ENCODE assay signal across 8 mouse cellular contexts in the genomic region with DNA sequence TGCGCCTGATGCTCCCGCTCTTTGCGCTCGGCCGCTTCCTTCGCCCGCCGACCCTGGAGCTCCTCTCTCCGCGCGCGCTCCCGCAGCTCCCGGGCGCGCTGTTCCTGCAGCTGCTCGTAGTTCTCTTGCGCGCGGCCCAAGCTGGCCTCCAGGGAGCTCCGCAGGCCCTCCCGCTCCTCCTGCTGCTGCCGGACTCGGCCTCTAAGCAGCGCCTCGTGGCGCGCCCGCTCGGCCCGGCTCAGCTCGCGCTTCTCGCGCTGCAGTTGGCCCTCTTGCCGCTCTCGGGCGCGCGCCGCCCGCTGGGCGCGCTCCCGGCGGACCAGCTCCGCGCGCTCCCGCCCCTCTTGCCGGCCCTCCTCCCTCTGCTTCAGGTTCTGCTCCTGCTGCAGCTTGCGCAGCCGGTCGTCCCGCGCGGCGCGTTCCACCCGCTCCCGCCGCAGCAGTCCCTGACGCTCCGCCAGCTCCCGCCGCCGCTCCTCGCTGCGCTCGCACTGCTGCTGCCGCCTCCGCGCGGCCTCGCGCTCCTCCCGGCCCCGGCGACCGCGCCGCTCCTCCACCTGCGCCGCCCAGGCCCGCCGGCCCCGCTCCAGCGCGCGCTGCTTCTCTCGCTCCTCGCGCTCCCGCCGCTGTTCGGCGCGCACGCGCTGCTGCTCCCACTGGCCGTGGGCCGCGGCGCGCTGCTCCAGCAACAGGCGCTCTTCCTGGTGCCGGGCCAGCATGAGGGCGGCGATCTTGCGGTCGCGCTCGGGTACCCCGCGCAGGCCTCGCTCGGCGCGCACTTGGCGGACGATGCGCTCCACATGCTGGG. TPM values are rescaled to one million over a fixed set of nuclear protein-coding genes. Genes with fewer than 3 reads are reported as not detected.
DNase-seq lines count a peak whose midpoint lies in the region; ATAC-seq and TF ChIP-seq lines count a peak whose summit lies in the region.

No protein-coding gene starts in this region.

- peak overlapping the region; percentile 77 for H3K9ac ChIP-seq in ES-E14 (ENCODE audit: insufficient read depth, low read depth, low read length, poor library complexity, severe bottlenecking)
- no peak overlapping the region for H3K9ac ChIP-seq in forebrain, postnatal 0 days
- peak overlapping the region; percentile 92 for H3K9ac ChIP-seq in hindbrain, embryonic 14.5 days
- 0 out of 2 replicates have a peak overlapping the region, but pooled peaks have one; percentile 14 for H3K9ac ChIP-seq in liver, embryonic 11.5 days (ENCODE audit: low read depth, low read length)

- WGBS in forebrain, postnatal 0 days = 52% methylated on average over 111 of the region's 122 CpGs
- WGBS in hindbrain, embryonic 14.5 days = 26% methylated on average over 111 of the region's 122 CpGs
- under 1% methylated on average over 122 of the region's 122 CpGs for WGBS in liver, embryonic 11.5 days

- no peaks in the 10 kb centered on the region for H3K27me3 ChIP-seq in forebrain, postnatal 0 days (ENCODE audit: insufficient read depth, low read length)
- 0 out of 2 replicates have a peak, but pooled peaks cover 4% of the 10 kb centered on the region for H3K27me3 ChIP-seq in hindbrain, embryonic 14.5 days (ENCODE audit: control insufficient read depth, insufficient read depth, low read length)
- H3K27me3 ChIP-seq in liver, embryonic 11.5 days (replicated peaks; ENCODE audit: control insufficient read depth, insufficient read depth, low read length) = peaks cover 77% of the 10 kb centered on the region

- H3K27ac ChIP-seq in ES-E14 (ENCODE audit: insufficient read depth, low read depth, low read length, poor library complexity, severe bottlenecking) = no peak overlapping the region
- H3K27ac ChIP-seq in forebrain, postnatal 0 days (ENCODE audit: low read depth, low read length) = 0 out of 2 replicates have a peak overlapping the region, but pooled peaks have one; percentile 94
- H3K27ac ChIP-seq in hindbrain, embryonic 14.5 days = peak overlapping the region; percentile 68
- H3K27ac ChIP-seq in liver, embryonic 11.5 days (ENCODE audit: low read depth, low read length) = no peak overlapping the region

- no peaks in the 10 kb centered on the region for H3K36me3 ChIP-seq in ES-E14 (ENCODE audit: control insufficient read depth, insufficient read depth, low read length, poor library complexity, severe bottlenecking)
- H3K36me3 ChIP-seq in forebrain, postnatal 0 days (ENCODE audit: insufficient read depth) = peaks cover 52% of the 10 kb centered on the region
- H3K36me3 ChIP-seq in hindbrain, embryonic 14.5 days (replicated peaks; ENCODE audit: control insufficient read depth, insufficient read depth) = peaks cover 56% of the 10 kb centered on the region
- H3K36me3 ChIP-seq in liver, embryonic 11.5 days (ENCODE audit: control insufficient read depth, insufficient read depth, low read length) = no peaks in the 10 kb centered on the region

- H3K4me3 ChIP-seq in ES-E14 (ENCODE audit: insufficient read depth in 1 of 2, low read depth in 1 of 2, low read length in 2 of 2, poor library complexity in 1 of 2, severe bottlenecking in 1 of 2) = peak overlapping the region; percentile 71 to 83
- H3K4me3 ChIP-seq in forebrain, postnatal 0 days (ENCODE audit: low read depth, low read length) = peak overlapping the region; percentile 17
- peak overlapping the region; percentile 56 for H3K4me3 ChIP-seq in hindbrain, embryonic 14.5 days (replicated peaks; ENCODE audit: low read length)
- H3K4me3 ChIP-seq in liver, embryonic 11.5 days (ENCODE audit: low read depth, low read length) = peak overlapping the region; percentile 58

- in situ Hi-C loops in ES-E14 (cut with MboI; ENCODE audit: low sequenced_read_pairs in 2 of 2, unreplicated experiment in 2 of 2) = no loop called here

- TF ChIP-seq CTCF in forebrain, postnatal 0 days (IDR thresholded peaks at IDR 0.05; ENCODE audit: low read depth) = no peak

- H3K4me1 ChIP-seq in ES-E14 (ENCODE audit: control insufficient read depth in 2 of 2, insufficient read depth in 2 of 2, low read length in 2 of 2, poor library complexity in 1 of 2) = peaks cover 2% of the 10 kb centered on the region in 2 experiments; a peak in 2 of 4 replicates
- 0 out of 2 replicates have a peak, but pooled peaks cover 4% of the 10 kb centered on the region for H3K4me1 ChIP-seq in forebrain, postnatal 0 days (ENCODE audit: insufficient read depth)
- H3K4me1 ChIP-seq in hindbrain, embryonic 14.5 days (replicated peaks; ENCODE audit: control insufficient read depth, insufficient read depth, low read length) = peaks cover 27% of the 10 kb centered on the region
- peaks cover 20% of the 10 kb centered on the region for H3K4me1 ChIP-seq in liver, embryonic 11.5 days (replicated peaks; ENCODE audit: control insufficient read depth, insufficient read depth, low read length)

- no peaks in the 10 kb centered on the region for H3K9me3 ChIP-seq in ES-E14 (ENCODE audit: control insufficient read depth, insufficient read depth, low read depth, low read length)
- H3K9me3 ChIP-seq in forebrain, postnatal 0 days (ENCODE audit: low read length) = peaks cover 17% of the 10 kb centered on the region; the same call in 1 of the 2 replicates
- H3K9me3 ChIP-seq in hindbrain, embryonic 14.5 days (ENCODE audit: control insufficient read depth, low read length) = peaks cover 26% of the 10 kb centered on the region
- H3K9me3 ChIP-seq in liver, embryonic 11.5 days (ENCODE audit: control insufficient read depth, low read length) = no peaks in the 10 kb centered on the region

- peak overlapping the region; percentile 56 for H3K4me2 ChIP-seq in forebrain, postnatal 0 days (ENCODE audit: low read depth)
- peak overlapping the region; percentile 72 for H3K4me2 ChIP-seq in hindbrain, embryonic 14.5 days (replicated peaks)
- H3K4me2 ChIP-seq in liver, embryonic 11.5 days = peak overlapping the region; percentile 95

- DNase-seq in ES-E14 (ENCODE audit: low read depth, low spot score) = no peak
- DNase-seq in cerebellum, adult 11 months = peak; percentile 45
- DNase-seq in forebrain, postnatal 0 days = no peak
- peak; percentile 66 for DNase-seq in hindbrain, embryonic 14.5 days (ENCODE audit: low spot score)
- DNase-seq in liver, embryonic 11.5 days (ENCODE audit: low spot score) = peak; percentile 67
- DNase-seq in naive thymus-derived CD4-positive, alpha-beta T cell, adult 2 months (ENCODE audit: low read depth) = peak; percentile 30
- DNase-seq in thymus, postnatal 4 days = peak; percentile 79
- DNase-seq in frontal cortex, postnatal 36 days (ENCODE audit: low spot score in 2 of 2) = no peak

- no peak for ATAC-seq in forebrain, postnatal 0 days
- peak; percentile 10; the same call in 1 of the 2 replicates for ATAC-seq in hindbrain, embryonic 14.5 days (ENCODE audit: low FRiP score)
- ATAC-seq in liver, embryonic 11.5 days (replicated peaks; ENCODE audit: low FRiP score) = peak; percentile 40; the same call in 1 of the 2 replicates

TF ChIP-seq in ES-E14, 5 proteins besides CTCF, POLR2A, EP300 and RAD21:
- TF ChIP-seq HCFC1 (IDR thresholded peaks at IDR 0.05; ENCODE audit: borderline replicate concordance, insufficient read depth, low read length) = peak; percentile 27; the same call in 1 of the 2 replicates
- no peak for TF ChIP-seq CHD2 (IDR thresholded peaks at IDR 0.05; ENCODE audit: low read depth, low read length)

RNA-seq across cellular contexts. Expression of a gene that starts 2.5 kb away (rescaled TPM):
- total RNA-seq in ES-E14 (2012; rRNA removed) = 0.40 and 0.63 TPM in 2 replicates
- 19.1 and 23.5 TPM in 2 replicates for total RNA-seq in forebrain, postnatal 0 days (2014; rRNA removed)
- polyA plus RNA-seq in forebrain, postnatal 0 days (2015; fragmentation: Nextera tagmentation; extraction: Ambion mirVana) = 1.6 and 2.3 TPM in 2 replicates
- polyA plus RNA-seq in hindbrain, embryonic 14.5 days (2014; fragmentation: Nextera tagmentation; extraction: Ambion mirVana) = 4.6 and 5.2 TPM in 2 replicates
- not detected in 2 replicates for polyA plus RNA-seq in liver, embryonic 11.5 days (2014; fragmentation: Nextera tagmentation; extraction: Ambion mirVana)

RNA-seq across cellular contexts. Expression of a gene that starts 32.4 kb away (rescaled TPM):
- 49.5 and 65.6 TPM in 2 replicates for total RNA-seq in ES-E14 (2012; rRNA removed)
- 12.5 and 15.3 TPM in 2 replicates for total RNA-seq in forebrain, postnatal 0 days (2014; rRNA removed)
- 6.8 and 8.0 TPM in 2 replicates for polyA plus RNA-seq in forebrain, postnatal 0 days (2015; fragmentation: Nextera tagmentation; extraction: Ambion mirVana)
- polyA plus RNA-seq in hindbrain, embryonic 14.5 days (2014; fragmentation: Nextera tagmentation; extraction: Ambion mirVana) = 12.5 and 14.8 TPM in 2 replicates
- 21.5 and 21.7 TPM in 2 replicates for polyA plus RNA-seq in liver, embryonic 11.5 days (2014; fragmentation: Nextera tagmentation; extraction: Ambion mirVana)

Comparison
In these comparisons a context has a peak if more than half of its experiments do, and no peak if none do; other contexts are left out.
1. DNase-seq: peak in cerebellum, adult 11 months (single experiment), hindbrain, embryonic 14.5 days (single experiment), liver, embryonic 11.5 days (single experiment), naive thymus-derived CD4-positive, alpha-beta T cell, adult 2 months (single experiment) and thymus, postnatal 4 days (single experiment); none in ES-E14 (single experiment), forebrain, postnatal 0 days (single experiment) and frontal cortex, postnatal 36 days (0 of 2).
2. H3K27ac ChIP-seq: peak in forebrain, postnatal 0 days (single experiment) and hindbrain, embryonic 14.5 days (single experiment); none in ES-E14 (single experiment) and liver, embryonic 11.5 days (single experiment).
3. H3K4me3 ChIP-seq: peak in every context shown above with its lines; median percentile 77 in ES-E14; 58 in liver, embryonic 11.5 days; 56 in hindbrain, embryonic 14.5 days; 17 in forebrain, postnatal 0 days.
4. Peak in every context shown above with its lines, with median percentiles within 50 percentile points of each other: H3K4me2 ChIP-seq.